ENCODE assay signal across 9 mouse cellular contexts in genomic region chr8:127499720-127500114, GRCm38 (mm10).
DNase-seq lines count a peak whose midpoint lies in the region; ATAC-seq and TF ChIP-seq lines count a peak whose summit lies in the region.
"Had no signal": no experiment of that assay in that cellular context is flagged by ENCODE, and none has a peak within 500 bp of the region (broad histone marks: within the 10 kb centered on the region; RNA-seq: fewer than 3 reads in every experiment).

No protein-coding gene starts in this region.

- no peaks in the 10 kb centered on the region for H3K9me3 ChIP-seq in liver, embryonic 11.5 days (ENCODE audit: control insufficient read depth, low read length)
- H3K9me3 ChIP-seq in embryonic facial prominence, embryonic 13.5 days = no peaks in the 10 kb centered on the region
- H3K9me3 ChIP-seq in hindbrain, postnatal 0 days (ENCODE audit: low read length) = no peaks in the 10 kb centered on the region
- no peaks in the 10 kb centered on the region for H3K9me3 ChIP-seq in midbrain, postnatal 0 days (ENCODE audit: low read length)
- H3K9me3 ChIP-seq: limb, embryonic 13.5 days had no signal

- H3K9ac ChIP-seq in liver, embryonic 11.5 days (ENCODE audit: low read depth, low read length) = peak overlapping the region; percentile 30
- no peak overlapping the region for H3K9ac ChIP-seq in embryonic facial prominence, embryonic 13.5 days
- H3K9ac ChIP-seq in hindbrain, postnatal 0 days (replicated peaks; ENCODE audit: low read length) = no peak overlapping the region
- no peak overlapping the region for H3K9ac ChIP-seq in midbrain, postnatal 0 days (replicated peaks; ENCODE audit: low read length, poor library complexity, severe bottlenecking)
- H3K9ac ChIP-seq: limb, embryonic 13.5 days had no signal

- H3K27ac ChIP-seq in liver, embryonic 11.5 days (ENCODE audit: low read depth, low read length) = no peak overlapping the region
- no peak overlapping the region for H3K27ac ChIP-seq in embryonic facial prominence, embryonic 13.5 days
- H3K27ac ChIP-seq in hindbrain, postnatal 0 days = no peak overlapping the region
- H3K27ac ChIP-seq in midbrain, postnatal 0 days (ENCODE audit: low read depth, low read length) = peak overlapping the region; percentile 38
- H3K27ac ChIP-seq: limb, embryonic 13.5 days had no signal

- peak overlapping the region; percentile 25; the same call in 1 of the 2 replicates for H3K4me3 ChIP-seq in liver, embryonic 11.5 days (ENCODE audit: low read depth, low read length)
- no peak overlapping the region for H3K4me3 ChIP-seq in embryonic facial prominence, embryonic 13.5 days
- no peak overlapping the region for H3K4me3 ChIP-seq in hindbrain, postnatal 0 days (ENCODE audit: low read length)
- H3K4me3 ChIP-seq in midbrain, postnatal 0 days (ENCODE audit: low read depth, low read length) = no peak overlapping the region
- H3K4me3 ChIP-seq: limb, embryonic 13.5 days had no signal

- no peaks in the 10 kb centered on the region for H3K27me3 ChIP-seq in liver, embryonic 11.5 days (replicated peaks; ENCODE audit: control insufficient read depth, insufficient read depth, low read length)
- no peaks in the 10 kb centered on the region for H3K27me3 ChIP-seq in embryonic facial prominence, embryonic 13.5 days
- H3K27me3 ChIP-seq in hindbrain, postnatal 0 days (ENCODE audit: insufficient read depth, low read length) = no peaks in the 10 kb centered on the region
- H3K27me3 ChIP-seq in midbrain, postnatal 0 days (ENCODE audit: insufficient read depth, low read length) = no peaks in the 10 kb centered on the region
- H3K27me3 ChIP-seq: limb, embryonic 13.5 days had no signal

- H3K4me1 ChIP-seq in liver, embryonic 11.5 days (replicated peaks; ENCODE audit: control insufficient read depth, insufficient read depth, low read length) = peaks cover 9% of the 10 kb centered on the region
- peaks cover 23% of the 10 kb centered on the region; the same call in 1 of the 2 replicates for H3K4me1 ChIP-seq in embryonic facial prominence, embryonic 13.5 days
- peaks cover 4% of the 10 kb centered on the region; the same call in 1 of the 2 replicates for H3K4me1 ChIP-seq in hindbrain, postnatal 0 days (ENCODE audit: insufficient read depth, low read length)
- H3K4me1 ChIP-seq in midbrain, postnatal 0 days (ENCODE audit: insufficient read depth, low read length) = peaks cover 11% of the 10 kb centered on the region; the same call in 1 of the 2 replicates

- TF ChIP-seq CTCF in hindbrain, postnatal 0 days (IDR thresholded peaks at IDR 0.05; ENCODE audit: low read depth) = no peak
- no peak for TF ChIP-seq CTCF in midbrain, postnatal 0 days (IDR thresholded peaks at IDR 0.05)

- ATAC-seq in liver, embryonic 11.5 days (replicated peaks; ENCODE audit: low FRiP score) = no peak
- no peak for ATAC-seq in embryonic facial prominence, embryonic 13.5 days (ENCODE audit: insufficient number of reproducible peaks, insufficient read depth, low FRiP score, low TSS enrichment, low read depth)
- no peak for ATAC-seq in hindbrain, postnatal 0 days
- no peak for ATAC-seq in midbrain, postnatal 0 days (ENCODE audit: low FRiP score)
- ATAC-seq in monocyte, adult 5-6 weeks (replicated peaks; ENCODE audit: insufficient number of reproducible peaks, low FRiP score, low TSS enrichment, poor library complexity, severe bottlenecking) = no peak

- no peaks in the 10 kb centered on the region for H3K36me3 ChIP-seq in liver, embryonic 11.5 days (ENCODE audit: control insufficient read depth, insufficient read depth, low read length)
- peaks cover 4% of the 10 kb centered on the region; the same call in 1 of the 2 replicates for H3K36me3 ChIP-seq in embryonic facial prominence, embryonic 13.5 days
- no peaks in the 10 kb centered on the region for H3K36me3 ChIP-seq in hindbrain, postnatal 0 days (ENCODE audit: insufficient read depth, low read length)
- no peaks in the 10 kb centered on the region for H3K36me3 ChIP-seq in midbrain, postnatal 0 days (ENCODE audit: insufficient read depth, low read length)
- H3K36me3 ChIP-seq: limb, embryonic 13.5 days had no signal

- no peak for DNase-seq in liver, embryonic 11.5 days (ENCODE audit: low spot score)
- DNase-seq in liver = no peak
- no peak for DNase-seq in hindbrain, postnatal 0 days (ENCODE audit: low spot score)
- DNase-seq in midbrain, postnatal 0 days (ENCODE audit: low spot score) = no peak
- DNase-seq in gastrocnemius, adult 18-20 months (ENCODE audit: low spot score) = no peak
- DNase-seq in cerebellum, postnatal 25 days = no peak

- whole genome bisulfite sequencing in liver, embryonic 11.5 days = 45% methylated on average over 13 of the region's 13 CpGs
- 64% methylated on average over 13 of the region's 13 CpGs for WGBS in embryonic facial prominence, embryonic 13.5 days
- 50% methylated on average over 13 of the region's 13 CpGs for WGBS in hindbrain, postnatal 0 days
- WGBS in midbrain, postnatal 0 days = 36% methylated on average over 13 of the region's 13 CpGs

- H3K4me2 ChIP-seq in liver, embryonic 11.5 days = peak overlapping the region; percentile 57
- 0 out of 2 replicates have a peak overlapping the region, but pooled peaks have one; percentile 7 for H3K4me2 ChIP-seq in embryonic facial prominence, embryonic 13.5 days
- H3K4me2 ChIP-seq in hindbrain, postnatal 0 days (ENCODE audit: low read depth, low read length) = peak overlapping the region; percentile 34
- H3K4me2 ChIP-seq in midbrain, postnatal 0 days (ENCODE audit: low read depth, low read length, poor library complexity, severe bottlenecking) = peak overlapping the region; percentile 7

Comparison
In these comparisons a context has a peak if more than half of its experiments do, and no peak if none do; other contexts are left out.
1. H3K4me2 ChIP-seq: peak in every context shown above with its lines; median percentile 57 in liver, embryonic 11.5 days; 34 in hindbrain, postnatal 0 days; 7 in embryonic facial prominence, embryonic 13.5 days; 7 in midbrain, postnatal 0 days.